Mouse (Mus musculus): ENCODE measurements around the gene Ankrd66. TPM values are rescaled to one million over a fixed set of nuclear protein-coding genes. Genes with fewer than 3 reads are reported as not detected.
A peak's percentile ranks its signal among the peaks of the same experiment; 100 is the strongest.

Gene Ankrd66
- total RNA-seq (2021), result not detected

GRCm38 (mm10) chr17:43543539-43543938, at the start of gene Ankrd66:
Ankrd66 (minus strand) TSS chr17:43543639.
- no peak for DNase-seq (ENCODE audit: extremely low spot score in 1 of 2, low spot score in 2 of 2)
- intact Hi-C loops (cut with DNase I), result no loop called here

GRCm38 (mm10) chr17:43592296-43593291, 49.2 kb upstream of the Ankrd66 start:
- no peak for DNase-seq (ENCODE audit: extremely low spot score in 1 of 2, low spot score in 2 of 2)
- intact Hi-C loops (cut with DNase I), result no loop called here

GRCm38 (mm10) chr17:43590531-43590930, 47.1 kb upstream of the Ankrd66 start:
- no peak for DNase-seq (ENCODE audit: extremely low spot score in 1 of 2, low spot score in 2 of 2)
- intact Hi-C loops (cut with DNase I), result no loop called here

GRCm38 (mm10) chr17:43589750-43590149, 46.3 kb upstream of the Ankrd66 start:
- DNase-seq (ENCODE audit: extremely low spot score in 1 of 2, low spot score in 2 of 2), result no peak
- intact Hi-C loops (cut with DNase I), result no loop called here

- DNase-seq (ENCODE audit: extremely low spot score in 1 of 2, low spot score in 2 of 2), result no peak
- intact Hi-C loops (cut with DNase I), result no loop called here
Measured at GRCm38 (mm10) chr17:43587278-43587677, 43.8 kb upstream of the Ankrd66 start.

- intact Hi-C loops (cut with DNase I), result no loop called here
- DNase-seq (ENCODE audit: extremely low spot score in 1 of 2, low spot score in 2 of 2), result no peak
Measured at GRCm38 (mm10) chr17:43584771-43585170, 41.3 kb upstream of the Ankrd66 start.

- intact Hi-C loops (cut with DNase I), result no loop called here
- peak in 1 of 2 experiments; percentile 35 for DNase-seq (ENCODE audit: extremely low spot score in 1 of 2, low spot score in 2 of 2)
Measured at GRCm38 (mm10) chr17:43581012-43581467, 37.6 kb upstream of the Ankrd66 start.

GRCm38 (mm10) chr17:43580456-43580855, 37.0 kb upstream of the Ankrd66 start:
- DNase-seq (ENCODE audit: extremely low spot score in 1 of 2, low spot score in 2 of 2), result no peak
- intact Hi-C loops (cut with DNase I), result no loop called here

GRCm38 (mm10) chr17:43573624-43574073, 30.2 kb upstream of the Ankrd66 start:
- DNase-seq (ENCODE audit: extremely low spot score in 1 of 2, low spot score in 2 of 2), result no peak
- intact Hi-C loops (cut with DNase I), result no loop called here

- intact Hi-C loops (cut with DNase I), result no loop called here
- DNase-seq (ENCODE audit: extremely low spot score in 1 of 2, low spot score in 2 of 2), result no peak
Measured at GRCm38 (mm10) chr17:43569287-43569686, 25.8 kb upstream of the Ankrd66 start.

GRCm38 (mm10) chr17:43567992-43568888, 24.8 kb upstream of the Ankrd66 start, which contains the start of gene Pla2g7:
Pla2g7 (plus strand) TSS chr17:43568098.
- intact Hi-C loops (cut with DNase I), result no loop called here
- peak; percentile 16 to 68 for DNase-seq (ENCODE audit: extremely low spot score in 1 of 2, low spot score in 2 of 2)

GRCm38 (mm10) chr17:43567593-43567991, 24.2 kb upstream of the Ankrd66 start:
- intact Hi-C loops (cut with DNase I), result no loop called here
- DNase-seq (ENCODE audit: extremely low spot score in 1 of 2, low spot score in 2 of 2), result no peak

GRCm38 (mm10) chr17:43563192-43563987, 20.0 kb upstream of the Ankrd66 start:
- intact Hi-C loops (cut with DNase I), result no loop called here

GRCm38 (mm10) chr17:43558678-43559077, 15.2 kb upstream of the Ankrd66 start:
- no peak for DNase-seq (ENCODE audit: extremely low spot score in 1 of 2, low spot score in 2 of 2)
- intact Hi-C loops (cut with DNase I), result no loop called here

More at GRCm38 (mm10) chr17:43563192-43563987, 20.0 kb upstream of the Ankrd66 start:
- no peak for DNase-seq (ENCODE audit: extremely low spot score in 1 of 2, low spot score in 2 of 2)

- DNase-seq (ENCODE audit: extremely low spot score in 1 of 2, low spot score in 2 of 2), result peak; percentile 51 to 52
- intact Hi-C loops (cut with DNase I), result no loop called here
Measured at GRCm38 (mm10) chr17:43557541-43558090, 14.2 kb upstream of the Ankrd66 start.

GRCm38 (mm10) chr17:43557104-43557503, 13.7 kb upstream of the Ankrd66 start:
- no peak for DNase-seq (ENCODE audit: extremely low spot score in 1 of 2, low spot score in 2 of 2)
- intact Hi-C loops (cut with DNase I), result no loop called here

- intact Hi-C loops (cut with DNase I), result no loop called here
- DNase-seq (ENCODE audit: extremely low spot score in 1 of 2, low spot score in 2 of 2), result no peak
Measured at GRCm38 (mm10) chr17:43554516-43555403, 11.3 kb upstream of the Ankrd66 start.

Measured in left cerebral cortex, postnatal 10 days (tissue).